Mouse (Mus musculus): ENCODE results near the gene Mtcl1. TPM values are rescaled to one million over a fixed set of nuclear protein-coding genes. Genes with fewer than 3 reads are reported as not detected.

Gene Mtcl1
- total and polyA plus RNA-seq, 3 experiments = not detected

GRCm38 (mm10) chr17:66326204-66326545, 123.4 kb downstream of the Mtcl1 start:
- H3K27ac ChIP-seq (ENCODE audit: insufficient read depth, low read depth) = no peak overlapping the region
- H3K36me3 ChIP-seq (replicated peaks in 1 of 2; ENCODE audit: control insufficient read depth in 1 of 2, insufficient read depth in 1 of 2, low read length in 1 of 2) = no peaks in the 10 kb centered on the region
- no peaks in the 10 kb centered on the region for H3K4me1 ChIP-seq (ENCODE audit: control insufficient read depth in 1 of 2, insufficient read depth in 2 of 2)
- no peak for TF ChIP-seq KAT2A (IDR thresholded peaks at IDR 0.05; ENCODE audit: insufficient replicate concordance, low read length)
- TF ChIP-seq USF1 (IDR thresholded peaks at IDR 0.05; ENCODE audit: low read depth, low read length) = no peak
- TF ChIP-seq ZKSCAN1 (IDR thresholded peaks at IDR 0.05; ENCODE audit: borderline replicate concordance, low read depth, low read length) = no peak
- TF ChIP-seq TBP (conservative IDR thresholded peaks at IDR 0.05; ENCODE audit: low read depth, low read length) = no peak
- no peak for TF ChIP-seq RCOR1 (conservative IDR thresholded peaks at IDR 0.05; ENCODE audit: low read depth, low read length)
- TF ChIP-seq TCF12 (IDR thresholded peaks at IDR 0.05; ENCODE audit: low read depth, low read length) = no peak
- no peak for TF ChIP-seq BHLHE40 (IDR thresholded peaks at IDR 0.05; ENCODE audit: low read depth, low read length)
- no peak for TF ChIP-seq SMC3 (IDR thresholded peaks at IDR 0.05; ENCODE audit: low read depth, low read length)
- TF ChIP-seq RAD21 (IDR thresholded peaks at IDR 0.05; ENCODE audit: low read depth, low read length) = no peak
- TF ChIP-seq USF2 (conservative IDR thresholded peaks at IDR 0.05; ENCODE audit: low read depth, low read length) = no peak
- no peak for TF ChIP-seq CHD1 (IDR thresholded peaks at IDR 0.05; ENCODE audit: low read depth, low read length)
- H3K79me2 ChIP-seq (replicated peaks; ENCODE audit: control insufficient read depth, extremely low read depth, insufficient read depth, poor library complexity, severe bottlenecking) = no peaks in the 10 kb centered on the region
- H3K9me3 ChIP-seq (replicated peaks; ENCODE audit: low read length) = peaks cover 69% of the 10 kb centered on the region
- H3K4me2 ChIP-seq (ENCODE audit: insufficient read depth, low read depth, poor library complexity, severe bottlenecking) = no peak overlapping the region
- H3K4me3 ChIP-seq (replicated peaks in 1 of 3; ENCODE audit: low read depth in 2 of 3, low read length in 2 of 3, poor library complexity in 1 of 3) = no peak overlapping the region
- H3K27me3 ChIP-seq (replicated peaks) = no peaks in the 10 kb centered on the region
- DNase-seq (ENCODE audit: extremely low read depth) = no peak
- in situ Hi-C loops (cut with MboI; ENCODE audit: low pct_ligation_motif_present, low pct_unique_long_range_greater_than_20kb, low sequenced_read_pairs) (no loop called here), dilution Hi-C loops (cut with MboI; ENCODE audit: extremely low pct_ligation_motif_present, extremely low pct_unique_long_range_greater_than_20kb, low sequenced_read_pairs) (no loop called here)
- H3K9ac ChIP-seq (ENCODE audit: insufficient read depth, low read depth) = no peak overlapping the region

GRCm38 (mm10) chr17:66325440-66326203, 123.9 kb downstream of the Mtcl1 start:
- H3K27me3 ChIP-seq (replicated peaks) = no peaks in the 10 kb centered on the region
- no peaks in the 10 kb centered on the region for H3K79me2 ChIP-seq (replicated peaks; ENCODE audit: control insufficient read depth, extremely low read depth, insufficient read depth, poor library complexity, severe bottlenecking)
- no peak overlapping the region for H3K9ac ChIP-seq (ENCODE audit: insufficient read depth, low read depth)
- H3K4me3 ChIP-seq (replicated peaks in 1 of 3; ENCODE audit: low read depth in 2 of 3, low read length in 2 of 3, poor library complexity in 1 of 3) = no peak overlapping the region
- H3K27ac ChIP-seq (ENCODE audit: insufficient read depth, low read depth) = no peak overlapping the region
- dilution Hi-C loops (cut with MboI; ENCODE audit: extremely low pct_ligation_motif_present, extremely low pct_unique_long_range_greater_than_20kb, low sequenced_read_pairs) = no loop called here
- H3K9me3 ChIP-seq (replicated peaks; ENCODE audit: low read length) = peaks cover 69% of the 10 kb centered on the region
- DNase-seq (ENCODE audit: extremely low read depth) = no peak
- in situ Hi-C loops (cut with MboI; ENCODE audit: low pct_ligation_motif_present, low pct_unique_long_range_greater_than_20kb, low sequenced_read_pairs) = no loop called here
- TF ChIP-seq HCFC1 (IDR thresholded peaks at IDR 0.05; ENCODE audit: low read depth, low read length) (no peak), RAD21 (IDR thresholded peaks at IDR 0.05; ENCODE audit: low read depth, low read length) (no peak), POLR2AphosphoS2 (IDR thresholded peaks at IDR 0.05; ENCODE audit: low read depth, low read length) (no peak), USF1 (IDR thresholded peaks at IDR 0.05; ENCODE audit: low read depth, low read length) (no peak), CTCF (conservative IDR thresholded peaks at IDR 0.05 in 1 of 2, IDR thresholded peaks at IDR 0.05 in 1 of 2; ENCODE audit: low read depth in 2 of 2, low read length in 2 of 2) (no peak), ZNF384 (IDR thresholded peaks at IDR 0.05; ENCODE audit: low read depth, low read length) (no peak), MAFK (IDR thresholded peaks at IDR 0.05; ENCODE audit: insufficient replicate concordance, low read length) (no peak), KAT2A (IDR thresholded peaks at IDR 0.05; ENCODE audit: insufficient replicate concordance, low read length) (no peak), TCF12 (IDR thresholded peaks at IDR 0.05; ENCODE audit: low read depth, low read length) (no peak), USF2 (conservative IDR thresholded peaks at IDR 0.05; ENCODE audit: low read depth, low read length) (no peak), ELF1 (IDR thresholded peaks at IDR 0.05; ENCODE audit: low read depth, low read length) (no peak), RCOR1 (conservative IDR thresholded peaks at IDR 0.05; ENCODE audit: low read depth, low read length) (no peak), ETS1 (conservative IDR thresholded peaks at IDR 0.05; ENCODE audit: low read depth, low read length) (no peak), IRF4 (IDR thresholded peaks at IDR 0.05; ENCODE audit: low read depth, low read length) (no peak), UBTF (IDR thresholded peaks at IDR 0.05; ENCODE audit: low read depth, low read length) (no peak)
- H3K4me1 ChIP-seq (ENCODE audit: control insufficient read depth in 1 of 2, insufficient read depth in 2 of 2) = no peaks in the 10 kb centered on the region
- no peak overlapping the region for H3K4me2 ChIP-seq (ENCODE audit: insufficient read depth, low read depth, poor library complexity, severe bottlenecking)
- no peaks in the 10 kb centered on the region for H3K36me3 ChIP-seq (replicated peaks in 1 of 2; ENCODE audit: control insufficient read depth in 1 of 2, insufficient read depth in 1 of 2, low read length in 1 of 2)

All from CH12.LX (cell line).